Mouse (Mus musculus) fat pad, adult 2 months (tissue): Measurements from ENCODE around the gene Slc39a10.
"Not testable (repeated sequence)": the region's sequence is repeated elsewhere in the genome, so short reads cannot be mapped to it uniquely, and the experiment has no call there.

ENCODE experiments used
- DNase-seq: peaks from one replicate; pipeline ENCODE4 v3.0.0-alpha.2; 2011; ENCODE audit warnings: low read depth, low spot score; ENCODE audit errors: extremely low read depth

Slc39a10 gene

DNA sequence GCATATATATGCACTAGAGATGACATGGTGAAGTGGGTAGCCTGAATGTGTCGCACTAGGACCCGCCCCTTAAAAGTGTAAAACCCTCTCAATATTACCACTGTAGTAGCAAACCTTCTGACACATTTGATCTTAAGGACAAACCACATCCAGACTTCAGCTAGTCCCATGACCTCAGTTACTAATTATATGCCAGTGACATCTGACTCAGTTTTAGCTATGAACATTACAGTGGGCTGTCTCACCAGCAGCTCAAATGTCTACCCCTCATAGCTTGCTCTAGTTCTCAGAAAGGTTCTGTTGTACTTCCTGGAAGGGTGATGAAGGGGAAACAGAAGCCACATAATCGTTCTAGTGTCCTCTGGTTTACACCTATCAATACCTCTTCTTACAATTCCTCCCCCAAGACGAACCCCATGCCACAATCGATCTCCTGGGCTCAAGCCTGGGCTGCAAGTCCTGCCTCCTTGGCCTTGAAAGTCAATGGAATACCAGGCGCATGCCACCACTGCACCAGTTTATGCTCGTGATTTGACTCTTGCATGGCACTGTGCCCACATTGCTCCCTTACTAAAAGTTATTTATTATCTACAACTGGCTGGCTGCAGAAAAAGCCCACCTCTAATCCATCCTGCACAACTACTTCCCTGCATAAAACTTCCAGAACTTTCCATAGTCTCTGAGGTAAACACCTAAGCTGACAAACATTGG lies 28.3 kb downstream of the Slc39a10 start:
- no peak for DNase-seq

- DNase-seq = no peak
These were observed 29.2 kb downstream of the Slc39a10 start for GRCm38 (mm10) chr1:46863434-46863833.

- no peak for DNase-seq
These were observed 32.6 kb downstream of the Slc39a10 start for GRCm38 (mm10) chr1:46860082-46860481.

DNA sequence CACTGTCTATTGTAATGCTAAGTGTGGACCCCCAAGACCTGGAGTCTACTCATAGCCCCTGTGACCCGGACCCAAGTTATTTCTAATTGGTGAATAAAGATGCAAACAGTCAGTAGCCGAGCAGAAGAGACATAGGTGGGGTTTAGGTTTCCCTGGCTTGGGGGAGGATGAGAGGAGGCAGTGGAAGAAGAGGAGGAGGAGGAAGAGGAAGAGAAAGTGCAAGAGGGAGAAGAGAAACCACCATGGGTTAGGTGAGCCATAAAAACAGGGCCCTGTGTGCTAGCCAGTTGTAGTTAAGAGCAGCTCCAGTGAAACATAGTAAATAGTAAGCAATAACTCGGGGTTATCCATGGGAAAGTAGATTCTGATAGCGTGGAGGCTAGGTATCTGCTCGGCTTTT lies 34.1 kb downstream of the Slc39a10 start:
- no peak for DNase-seq

DNA sequence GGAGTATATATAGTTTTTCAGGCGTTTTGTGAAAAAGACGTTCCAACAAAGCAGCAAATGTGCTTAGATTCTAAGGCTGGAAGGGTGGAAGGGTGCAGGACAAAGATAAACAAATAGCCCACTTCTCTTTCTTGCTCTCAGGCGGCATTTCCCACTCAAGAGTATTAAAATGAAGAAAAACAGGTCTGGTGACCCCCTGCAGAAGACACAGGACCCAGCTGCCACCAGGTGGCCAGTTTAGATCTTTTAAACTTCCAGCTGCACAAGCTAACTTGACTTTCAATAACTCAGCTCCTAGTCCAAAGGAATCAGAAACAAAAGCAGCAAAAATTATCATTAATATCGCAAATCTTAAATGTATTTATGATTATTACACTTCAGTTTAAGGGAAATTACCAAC lies 36.2 kb downstream of the Slc39a10 start:
- DNase-seq = no peak

GRCm38 (mm10) chr1:46854036-46854900 lies 38.4 kb downstream of the Slc39a10 start:
- no peak for DNase-seq

DNA sequence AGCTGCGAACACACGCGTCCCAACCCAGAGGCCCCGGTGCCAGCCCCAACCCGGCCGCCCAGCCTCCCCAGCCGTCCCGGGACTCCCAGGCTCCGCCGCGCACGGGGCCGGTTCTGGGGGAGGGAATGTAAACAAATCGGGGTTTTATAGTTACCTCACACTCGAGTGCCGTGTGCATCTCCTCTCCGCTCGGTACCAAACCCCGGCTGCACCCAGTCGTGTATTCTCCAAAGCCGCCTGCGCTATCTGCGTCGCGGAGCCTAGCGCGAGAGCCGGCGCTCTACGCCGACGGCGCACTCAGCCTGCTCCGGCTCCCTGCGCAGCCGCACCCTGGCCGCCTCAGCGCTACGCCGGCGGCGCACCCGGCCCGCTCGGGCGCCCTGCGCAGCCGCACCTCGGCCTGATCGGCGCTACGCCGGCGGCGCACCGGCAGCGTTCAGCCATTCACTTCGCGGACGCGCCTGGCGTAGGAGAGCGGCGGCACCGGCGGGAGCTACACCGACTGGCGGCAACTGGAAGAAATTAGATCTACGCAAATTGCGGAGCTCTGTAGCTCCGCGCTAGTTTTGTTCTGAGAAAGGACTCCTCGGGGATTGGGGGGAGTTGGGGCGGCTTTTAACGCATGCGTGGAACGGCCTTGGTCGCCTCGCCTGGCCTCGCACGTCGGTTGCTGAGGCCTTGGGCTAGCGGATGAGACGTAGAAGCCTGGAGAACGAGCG lies 39.2 kb downstream of the Slc39a10 start:
- no peak for DNase-seq

- no peak for DNase-seq
These were observed 39.9 kb downstream of the Slc39a10 start for GRCm38 (mm10) chr1:46852600-46853272.

DNA sequence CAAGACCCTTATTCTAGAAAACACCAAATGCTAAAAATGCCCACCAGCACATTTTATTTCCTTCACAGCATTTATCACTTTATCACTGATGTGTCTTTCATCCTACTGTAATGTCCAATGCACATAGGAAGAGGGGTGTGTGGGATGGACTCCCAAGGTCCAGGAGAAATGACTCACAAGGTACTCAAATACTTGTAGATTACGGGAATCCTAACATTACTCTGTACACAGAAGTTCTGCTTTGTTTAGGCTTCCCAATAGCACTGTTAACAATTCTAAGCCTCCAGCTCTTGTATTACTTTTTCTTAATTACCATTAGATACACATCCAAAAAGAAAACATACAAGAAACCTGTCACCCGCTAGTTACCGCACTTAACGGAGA lies 40.4 kb downstream of the Slc39a10 start:
- DNase-seq = no peak

GRCm38 (mm10) chr1:46851586-46851985 lies 41.1 kb downstream of the Slc39a10 start:
- DNase-seq = no peak

DNA sequence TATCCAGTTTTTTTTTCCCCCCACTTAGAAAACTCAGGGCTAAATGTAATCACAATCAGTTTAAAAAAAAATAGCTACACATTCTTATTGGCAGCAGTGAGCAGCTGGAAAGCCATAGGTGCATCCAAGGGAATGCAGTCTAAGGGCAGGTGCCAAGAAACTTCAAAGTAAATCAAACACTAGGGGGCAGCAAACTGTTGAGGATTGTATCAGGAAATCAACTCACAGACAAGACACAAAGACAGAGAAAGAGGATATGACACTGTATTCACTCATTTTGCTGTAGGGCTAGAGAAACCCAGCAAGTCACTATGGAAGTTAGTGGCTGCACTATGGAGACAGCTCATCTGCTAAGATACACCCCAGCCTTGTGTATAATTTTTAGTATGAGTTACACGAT lies 42.9 kb downstream of the Slc39a10 start:
- no peak for DNase-seq

GRCm38 (mm10) chr1:46845221-46845620 lies 47.4 kb downstream of the Slc39a10 start:
- no peak for DNase-seq

- DNase-seq = no peak
These were observed 48.4 kb downstream of the Slc39a10 start for GRCm38 (mm10) chr1:46844281-46844680.

- DNase-seq = no peak
These were observed 49.2 kb downstream of the Slc39a10 start for GRCm38 (mm10) chr1:46843406-46843805.

DNA sequence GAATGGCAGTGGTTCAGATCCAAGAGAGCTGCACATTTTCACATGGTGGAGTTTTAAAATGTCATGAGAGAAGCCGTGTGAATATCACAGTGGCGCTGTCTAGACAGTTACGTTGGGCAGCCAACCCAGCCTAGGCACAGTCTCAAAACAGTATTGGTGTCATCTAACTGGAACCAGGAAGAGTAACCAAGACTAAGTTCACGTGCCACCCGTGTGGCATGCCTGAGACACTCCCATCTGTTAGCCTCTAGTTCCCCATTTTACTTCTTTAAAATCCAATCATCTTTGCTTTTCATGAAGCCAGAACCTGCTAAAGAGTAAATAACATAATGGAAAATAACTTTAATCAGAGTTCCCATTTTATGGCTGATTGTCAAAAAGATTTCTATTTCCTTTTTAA lies 60.7 kb downstream of the Slc39a10 start:
- DNase-seq = no peak

GRCm38 (mm10) chr1:46830066-46830843 lies 62.4 kb downstream of the Slc39a10 start:
- DNase-seq = no peak

DNA sequence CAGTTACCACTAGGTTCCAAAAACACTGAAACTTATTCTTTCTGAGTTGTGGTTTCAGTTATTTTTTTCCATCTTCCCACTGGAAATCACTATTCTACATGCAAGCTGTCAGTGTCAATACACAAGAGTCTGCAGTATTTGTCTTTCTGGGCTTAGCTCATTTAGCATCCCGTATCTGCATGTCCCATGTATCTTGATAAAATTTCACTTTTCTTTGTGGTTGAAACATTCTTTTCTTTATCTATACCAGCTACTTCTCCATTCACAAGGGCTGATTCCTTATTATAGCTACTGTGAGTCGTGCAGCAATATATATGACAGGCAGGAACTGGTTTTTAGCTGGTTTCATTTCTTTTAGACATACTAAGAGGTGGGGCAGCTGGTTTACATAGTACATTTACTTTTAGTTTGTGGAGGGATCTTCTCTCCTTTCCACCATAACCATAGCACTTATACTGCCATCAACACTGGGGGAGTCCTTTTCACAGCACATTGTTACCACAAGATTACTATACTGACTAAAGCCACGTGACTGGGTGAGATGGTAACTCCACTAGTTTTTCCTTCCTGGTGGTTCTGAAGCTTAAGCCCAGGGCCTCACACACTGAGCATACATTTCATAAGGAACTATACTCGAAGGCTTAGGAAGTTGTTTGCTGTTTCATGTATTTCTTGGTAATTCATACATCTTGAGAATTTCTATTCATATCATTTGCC lies 70.2 kb downstream of the Slc39a10 start:
- DNase-seq = no peak

GRCm38 (mm10) chr1:46817934-46818333 lies 74.7 kb downstream of the Slc39a10 start:
- DNase-seq = no peak

- not testable (repeated sequence) for DNase-seq
These were observed 84.0 kb downstream of the Slc39a10 start for GRCm38 (mm10) chr1:46808630-46809029.

DNA sequence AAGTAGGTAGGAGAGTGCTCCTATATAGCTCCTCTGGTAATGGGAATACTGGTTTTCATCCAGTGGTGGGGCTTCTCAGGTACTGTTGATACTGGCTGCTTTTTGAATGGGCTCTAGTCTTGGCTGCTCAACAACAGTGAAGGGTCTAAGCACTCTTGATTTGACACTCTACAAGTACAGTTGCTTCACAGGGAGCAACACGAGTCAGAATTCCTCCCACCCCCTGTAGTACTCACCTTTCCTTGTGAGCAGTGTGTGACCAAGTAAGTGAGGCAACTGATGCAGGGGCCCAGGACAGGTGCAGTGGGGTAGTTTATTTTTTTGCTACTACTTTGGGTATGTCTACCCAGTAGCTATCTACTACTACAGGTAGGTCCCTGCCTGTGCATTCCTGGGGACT lies 87.6 kb downstream of the Slc39a10 start:
- no peak for DNase-seq
